Mouse (Mus musculus) left cerebral cortex, adult 11 months (tissue): ENCODE measurements around the gene Trim46.

Source experiments
- DNase-seq: peaks from one replicate; pipeline ENCODE4 v3.0.0; 2022; ENCODE audit warnings: low spot score

Gene Trim46

DNA sequence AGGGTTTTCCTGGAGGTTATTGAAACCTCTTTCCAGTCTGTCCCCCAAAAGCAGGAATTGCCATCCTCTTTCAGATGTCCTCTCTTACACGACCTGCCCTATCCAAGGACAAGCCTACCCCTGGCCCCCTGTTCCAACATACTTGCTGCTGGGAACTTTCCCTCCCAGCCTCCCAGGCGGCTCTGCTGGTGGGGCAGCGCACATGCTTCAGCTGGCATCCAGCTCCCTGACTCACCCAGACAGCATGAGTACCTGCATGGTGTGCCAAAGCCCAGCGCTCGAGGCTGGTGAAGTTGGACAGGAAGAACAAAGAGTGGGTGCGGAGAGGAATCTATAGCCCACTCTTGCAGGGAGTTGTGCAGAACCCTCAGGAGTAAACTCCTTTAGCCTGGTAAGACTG is 24.8 kb upstream of the Trim46 start:
- no peak for DNase-seq

DNA sequence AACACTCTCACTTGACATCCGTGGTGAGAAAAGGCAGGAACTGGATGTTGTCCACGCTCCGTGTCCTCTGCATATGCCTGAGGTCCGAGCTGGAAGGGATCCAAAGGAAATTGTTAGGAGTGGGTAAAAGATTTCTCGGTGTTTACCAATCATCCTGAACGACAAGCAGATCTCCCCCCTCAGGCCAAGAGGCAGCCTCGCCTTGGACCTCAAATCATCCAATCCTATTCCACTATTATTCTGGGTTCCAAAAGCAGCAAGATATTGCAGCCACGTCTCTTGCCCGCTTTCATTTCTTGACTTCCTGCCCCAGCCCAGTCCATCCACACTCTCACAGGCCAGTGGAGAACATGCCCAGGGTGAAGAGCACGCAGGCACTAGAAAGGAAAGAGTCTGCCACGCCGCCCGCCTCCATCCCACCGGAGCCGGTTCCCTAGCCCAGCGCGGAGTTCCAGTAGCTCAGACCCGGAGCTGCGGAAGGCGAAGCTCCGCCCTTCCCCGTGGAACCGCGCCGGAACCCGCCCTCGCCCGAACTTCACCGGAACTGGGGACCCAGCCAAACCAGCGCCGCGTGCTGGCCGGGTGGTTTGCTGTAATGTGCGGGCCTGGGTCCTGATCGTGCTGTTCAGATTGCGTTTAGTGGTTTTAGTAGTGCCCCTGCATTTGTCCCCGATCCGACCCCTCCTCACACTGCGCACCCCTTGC is 24.1 kb upstream of the Trim46 start, which contains the start of gene Slc50a1:
Slc50a1 (minus strand) TSS at position 520 of the 705 bp plus-strand sequence.
- DNase-seq, result no peak

DNA sequence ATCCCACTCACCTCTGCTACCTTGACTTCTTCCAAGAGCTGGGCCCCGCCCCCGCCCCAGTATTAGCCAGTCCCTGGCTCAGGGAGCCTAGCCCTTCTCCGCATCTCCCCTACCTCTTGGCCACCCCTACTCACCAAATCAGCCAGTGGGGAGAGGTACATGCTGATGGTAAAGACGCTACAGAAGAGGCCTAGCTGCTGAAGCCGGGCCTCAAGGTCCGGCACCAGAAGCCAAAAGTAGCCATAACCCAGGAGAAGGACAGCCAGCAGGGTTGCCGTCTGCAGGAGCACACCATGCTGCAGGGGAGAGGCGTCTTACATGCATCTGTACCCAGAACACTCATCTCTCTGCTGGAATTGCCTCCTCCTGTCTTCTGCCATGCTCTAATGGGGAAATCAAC is 22.8 kb upstream of the Trim46 start:
- no peak for DNase-seq

DNA sequence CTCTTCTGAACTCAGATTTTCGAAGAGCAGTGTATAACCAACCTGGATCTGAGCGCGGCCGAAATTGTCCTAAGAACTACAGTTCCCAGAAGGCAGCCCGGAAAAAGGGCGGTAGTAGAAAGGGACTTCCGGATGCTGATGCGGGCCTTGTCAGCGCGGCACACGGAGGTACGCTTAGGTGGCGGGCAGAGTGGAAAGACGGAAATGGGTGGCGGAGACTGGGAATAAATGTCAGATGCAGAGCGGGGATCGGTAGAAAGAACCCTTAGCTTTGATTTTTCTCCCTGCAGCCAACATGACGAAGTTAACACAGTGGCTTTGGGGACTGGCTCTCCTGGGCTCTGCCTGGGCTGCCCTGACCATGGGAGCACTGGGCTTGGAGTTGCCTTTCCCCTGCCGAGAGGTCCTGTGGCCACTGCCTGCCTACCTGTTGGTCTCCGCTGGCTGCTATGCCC is 20.4 kb upstream of the Trim46 start:
- DNase-seq, result no peak

DNA sequence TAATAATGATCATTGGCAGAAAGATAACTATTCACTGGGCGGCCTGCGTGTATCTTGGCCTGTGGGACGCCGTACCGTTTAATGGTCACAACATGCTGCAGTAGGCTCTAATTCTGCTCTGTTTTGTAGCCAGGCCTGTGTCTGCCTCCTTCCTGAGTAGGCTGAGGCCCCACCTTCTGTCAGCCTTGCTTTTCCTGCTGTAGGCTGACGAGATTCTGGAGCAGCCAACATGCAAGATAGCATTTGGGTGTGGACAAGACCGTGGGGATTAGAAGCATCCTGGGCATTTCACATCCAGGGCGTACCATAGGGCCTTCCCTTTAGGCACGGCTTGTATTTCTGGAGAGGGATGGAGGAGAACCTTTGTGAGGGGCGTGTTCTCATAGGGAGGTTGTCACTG is 16.3 kb upstream of the Trim46 start:
- no peak for DNase-seq

DNA sequence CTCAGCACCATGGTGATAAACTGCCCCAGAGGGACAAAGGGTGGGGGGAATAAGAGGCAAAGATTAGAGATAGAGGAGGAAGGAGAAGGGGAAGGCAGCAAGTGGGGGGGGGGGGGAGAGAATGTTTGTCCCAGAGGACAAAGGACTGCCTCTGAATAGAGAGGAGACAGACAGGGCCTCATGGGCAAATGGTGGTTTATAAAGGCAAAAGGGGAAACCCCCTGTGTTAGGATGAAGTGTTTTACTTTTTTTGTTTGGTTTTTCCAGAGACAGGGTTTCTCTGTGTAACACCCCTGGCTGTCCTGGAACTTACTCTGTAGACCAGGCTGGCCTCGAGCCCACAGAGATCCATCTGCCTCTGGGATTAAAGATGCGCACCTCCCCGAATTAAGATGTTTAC is 14.1 kb upstream of the Trim46 start:
- no peak for DNase-seq

DNA sequence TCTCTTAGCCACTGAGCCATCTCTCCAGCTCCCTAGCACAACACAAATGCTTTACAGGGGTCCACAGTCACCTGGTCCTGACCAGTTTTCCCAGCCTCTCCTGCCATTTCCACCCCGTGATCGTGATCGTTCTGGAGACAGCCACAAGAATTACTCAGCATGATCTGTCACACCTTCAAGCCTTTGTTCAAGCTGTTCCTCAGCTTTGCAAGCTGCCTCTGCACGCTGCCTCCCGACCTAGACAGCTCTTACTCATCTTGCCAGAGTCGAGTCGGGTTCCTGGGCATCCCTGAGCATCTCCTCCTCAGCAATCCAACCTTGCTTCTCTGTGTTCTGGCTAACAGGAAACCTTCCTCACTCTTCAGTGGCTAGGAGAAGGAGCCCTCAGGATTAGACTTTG is 13.0 kb upstream of the Trim46 start, which contains the start of gene Dpm3:
Dpm3 (plus strand) TSS at position 283 of the 400 bp plus-strand sequence.
- no peak for DNase-seq

DNA sequence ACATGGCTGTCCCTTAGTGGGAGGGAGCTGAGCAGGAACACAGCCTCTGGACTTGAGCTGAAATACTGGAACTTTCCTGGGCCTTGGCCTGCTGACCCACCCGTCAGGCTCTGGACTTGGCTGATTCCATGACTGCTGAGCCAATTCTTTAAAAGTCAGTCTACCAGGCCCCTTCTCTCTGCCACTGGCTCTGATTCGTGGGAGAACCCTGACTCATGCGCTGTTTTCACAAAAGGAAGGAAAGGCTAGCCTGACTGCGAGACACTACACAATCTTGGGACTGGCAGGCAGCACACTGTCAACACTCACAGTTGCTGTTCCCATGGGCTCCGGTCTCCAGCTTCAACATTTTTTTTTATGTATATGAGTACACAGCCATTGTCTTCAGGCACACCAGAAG is 10.1 kb upstream of the Trim46 start:
- DNase-seq, result no peak

DNA sequence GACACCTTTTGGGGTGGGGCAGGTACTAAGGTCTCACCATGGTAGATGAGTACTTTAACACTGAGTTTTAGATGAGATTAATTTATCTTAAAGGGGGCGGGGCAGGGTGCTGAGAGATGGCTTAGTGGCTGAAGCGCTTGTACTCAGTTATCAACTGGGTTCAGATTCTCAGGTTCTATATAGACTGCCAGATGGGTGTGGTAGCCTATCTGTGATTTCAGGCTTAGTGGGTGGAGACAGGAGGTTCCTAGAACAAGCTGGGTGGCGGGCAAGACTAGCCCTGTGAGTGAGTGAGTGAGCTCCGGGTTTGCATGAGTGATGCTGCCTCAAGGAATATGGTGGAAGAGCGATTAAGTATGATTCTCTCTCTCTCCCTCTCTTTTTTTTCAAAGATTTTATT is 8.9 kb upstream of the Trim46 start:
- no peak for DNase-seq

DNA sequence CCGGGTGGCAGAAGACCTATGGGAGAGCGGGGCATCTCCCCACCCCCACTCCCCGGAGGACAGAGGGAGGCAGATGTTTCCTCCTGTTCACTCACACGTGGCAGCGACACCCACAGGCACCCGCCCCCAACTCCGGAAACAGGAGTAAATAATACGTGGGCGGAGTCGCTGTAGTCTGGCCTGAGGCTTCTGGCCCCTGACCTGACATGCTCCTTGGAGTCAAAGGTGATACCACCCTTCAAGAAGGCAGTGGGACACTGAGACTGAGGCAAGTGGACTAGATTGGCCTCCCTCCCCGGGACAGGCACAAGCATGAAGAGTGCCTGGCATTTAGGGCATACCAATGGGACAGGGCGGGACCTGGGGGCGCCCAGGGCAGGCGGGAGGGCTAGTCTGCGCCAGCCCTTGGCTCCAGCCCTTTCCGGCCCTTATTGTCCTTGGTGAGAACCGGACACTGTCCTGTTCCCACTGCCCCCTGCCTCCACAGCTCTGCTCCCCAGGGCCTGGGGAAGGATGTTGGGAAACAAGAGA is 5.3 kb upstream of the Trim46 start:
- DNase-seq, result no peak

DNA sequence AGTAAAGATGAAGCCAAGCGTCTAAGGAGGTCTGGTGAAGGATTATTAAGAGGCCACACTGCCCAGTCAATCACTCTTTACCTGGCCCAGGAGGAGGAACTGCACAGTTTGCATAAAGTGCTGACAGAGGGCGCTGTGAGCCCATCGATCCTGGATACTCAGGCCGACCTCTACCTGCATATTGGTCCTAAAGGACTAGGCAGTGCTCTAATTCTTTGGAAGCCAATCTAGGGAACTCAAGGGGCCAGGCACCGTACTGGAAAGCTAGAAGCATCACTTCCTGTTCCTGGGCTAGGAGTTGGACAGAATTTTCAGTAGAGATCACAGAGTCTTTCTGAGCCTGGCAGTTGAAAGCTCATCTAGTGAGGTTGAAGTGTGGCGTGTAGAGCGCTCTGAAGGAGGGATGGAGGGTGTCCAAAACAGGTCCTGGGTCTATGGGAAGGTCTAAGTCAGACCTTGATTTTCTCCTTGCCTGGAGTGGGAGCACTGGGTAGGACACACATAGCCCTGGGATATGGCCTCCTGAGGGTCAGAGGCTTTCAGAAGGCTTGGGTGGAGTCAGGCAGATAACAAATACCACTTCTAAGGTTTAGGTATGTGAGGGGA is 4.4 kb upstream of the Trim46 start:
- DNase-seq, result no peak

DNA sequence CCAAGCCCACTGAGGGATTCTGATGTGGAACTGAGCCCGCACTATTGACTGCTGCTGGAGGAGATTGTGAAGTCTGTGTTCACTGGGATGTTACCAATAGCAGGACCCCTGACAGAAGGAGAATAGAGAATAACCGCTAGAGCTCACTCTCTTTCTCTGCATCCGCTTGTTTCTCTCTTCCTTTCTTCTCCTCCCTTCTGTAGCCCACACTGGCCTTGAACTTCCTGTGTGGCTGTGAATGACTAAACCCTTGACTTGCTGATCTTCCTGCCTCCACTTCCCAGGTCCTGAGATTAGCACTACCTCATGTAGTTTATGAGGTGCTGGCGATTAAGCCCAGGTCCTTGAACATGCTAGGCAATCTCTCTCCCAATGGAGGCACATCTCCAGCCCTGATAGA is 1.4 kb upstream of the Trim46 start:
- DNase-seq, result no peak

DNA sequence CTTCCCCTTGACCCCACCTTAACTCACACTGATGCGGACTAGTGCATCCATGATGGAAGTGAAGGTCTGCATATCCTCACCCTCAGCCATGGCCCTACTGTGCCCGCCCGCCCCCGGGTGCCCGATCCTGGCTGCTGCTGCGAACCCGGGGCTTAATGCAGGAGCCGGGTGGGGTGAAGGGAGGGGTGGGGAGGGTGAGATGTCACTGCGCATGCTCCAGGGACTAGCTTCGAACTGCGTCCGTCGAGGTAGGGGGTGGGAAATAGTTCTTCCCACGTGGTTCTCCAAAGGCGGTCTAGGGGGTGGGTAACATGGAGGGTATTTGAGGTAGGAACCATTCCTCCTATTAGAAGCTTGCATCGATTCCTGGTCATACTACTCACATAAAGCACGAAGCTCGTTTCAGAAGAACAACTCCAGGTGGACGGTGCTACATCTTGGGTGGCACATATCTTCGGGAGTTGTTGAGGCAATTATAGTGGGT is 379 bp downstream of the Trim46 start, which contains the start of gene Krtcap2:
Krtcap2 (plus strand) TSS at position 279 of the 484 bp plus-strand sequence.
- no peak for DNase-seq

DNA sequence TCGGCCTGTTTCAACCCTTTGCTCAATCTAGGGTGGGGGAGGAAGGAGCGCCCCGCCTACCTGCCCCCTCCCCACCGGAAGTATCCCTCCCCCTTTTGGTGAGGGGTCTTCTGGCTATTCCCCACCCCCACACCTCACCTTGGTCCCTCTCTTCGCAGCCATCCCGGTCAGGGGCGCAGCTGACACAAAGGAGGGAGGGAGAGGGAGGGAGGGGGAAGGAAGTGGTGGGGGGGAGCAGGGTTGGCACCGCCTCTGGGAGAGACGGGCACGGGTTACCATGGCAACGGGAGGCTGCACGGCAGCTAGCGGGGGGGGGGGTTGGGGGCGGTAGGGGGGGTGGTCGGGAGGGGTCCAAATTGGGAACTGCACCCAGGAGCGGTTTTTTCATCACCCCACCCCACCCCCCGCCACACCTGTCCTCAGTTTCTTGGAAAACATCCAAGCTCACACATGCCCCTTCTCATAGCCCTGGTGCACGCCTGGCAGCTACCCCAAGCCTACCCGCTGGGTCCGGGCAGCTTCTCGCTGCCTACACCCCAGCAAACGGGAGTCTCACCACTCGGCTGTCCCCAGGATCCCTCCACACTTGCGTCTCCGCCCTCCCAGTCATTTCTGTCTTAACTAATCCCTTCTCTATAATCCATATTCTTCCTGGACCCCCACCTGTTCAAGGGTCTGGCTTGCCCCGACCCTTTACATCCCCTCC is 974 bp downstream of the Trim46 start:
- no peak for DNase-seq

DNA sequence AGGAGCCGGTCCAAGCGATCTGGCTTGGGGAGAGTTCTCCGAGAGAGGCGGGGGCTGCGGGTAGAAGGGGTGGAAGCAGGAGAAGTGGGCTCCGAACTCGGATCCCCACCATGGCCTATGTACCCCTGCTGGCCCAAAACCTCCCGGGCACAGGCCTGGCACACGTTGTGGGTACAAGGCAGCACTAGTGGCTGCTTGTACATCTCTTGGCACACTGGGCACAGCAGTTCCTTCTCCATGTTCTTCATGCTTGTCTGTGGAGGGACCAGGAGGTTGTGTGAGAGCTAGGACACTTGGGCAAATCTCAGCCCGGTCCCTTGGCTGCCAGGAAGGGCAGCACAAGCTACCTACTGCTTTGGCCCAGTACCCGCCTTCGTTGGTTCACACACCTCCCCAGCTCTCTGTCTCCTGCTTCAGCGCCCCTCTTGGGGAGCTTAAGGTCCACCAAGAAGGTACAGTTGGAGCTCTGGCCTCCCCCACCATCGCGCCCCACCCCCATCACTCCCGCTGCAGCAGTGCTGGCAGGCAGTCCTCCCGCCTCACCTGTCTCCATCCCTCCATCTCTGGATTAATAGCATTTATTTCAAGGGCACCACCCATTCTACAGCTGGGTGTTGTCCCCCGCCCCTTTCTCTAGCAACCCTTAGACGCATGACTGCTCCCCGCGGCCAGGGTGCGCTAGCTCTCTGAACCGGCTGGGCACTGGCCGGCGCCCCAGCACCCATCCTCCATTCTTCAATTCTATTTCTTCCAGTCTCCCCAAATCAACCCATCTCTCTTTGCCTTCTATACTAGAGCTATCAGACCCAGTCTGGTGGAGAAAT is 1.7 kb downstream of the Trim46 start:
- DNase-seq, result no peak

DNA sequence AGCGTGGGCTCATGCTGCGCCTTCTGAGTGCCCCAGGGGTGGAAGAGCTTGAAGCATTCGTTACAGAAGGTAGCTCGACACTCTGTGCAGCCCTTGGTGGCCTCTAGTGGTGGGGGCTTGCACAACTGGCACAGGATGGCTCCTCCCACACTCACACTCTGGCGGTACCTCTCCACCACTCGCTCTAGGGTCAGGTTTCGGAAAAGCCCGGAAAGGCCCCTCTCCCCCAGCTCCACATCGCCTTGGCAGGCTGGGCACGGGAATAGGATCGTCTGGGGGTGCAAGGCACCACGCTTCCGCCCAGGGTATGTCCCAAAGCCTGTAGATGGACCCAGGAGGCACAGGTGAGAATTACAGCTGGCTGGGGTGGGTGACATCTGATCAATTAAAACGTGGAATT is 2.5 kb downstream of the Trim46 start:
- DNase-seq, result no peak

DNA sequence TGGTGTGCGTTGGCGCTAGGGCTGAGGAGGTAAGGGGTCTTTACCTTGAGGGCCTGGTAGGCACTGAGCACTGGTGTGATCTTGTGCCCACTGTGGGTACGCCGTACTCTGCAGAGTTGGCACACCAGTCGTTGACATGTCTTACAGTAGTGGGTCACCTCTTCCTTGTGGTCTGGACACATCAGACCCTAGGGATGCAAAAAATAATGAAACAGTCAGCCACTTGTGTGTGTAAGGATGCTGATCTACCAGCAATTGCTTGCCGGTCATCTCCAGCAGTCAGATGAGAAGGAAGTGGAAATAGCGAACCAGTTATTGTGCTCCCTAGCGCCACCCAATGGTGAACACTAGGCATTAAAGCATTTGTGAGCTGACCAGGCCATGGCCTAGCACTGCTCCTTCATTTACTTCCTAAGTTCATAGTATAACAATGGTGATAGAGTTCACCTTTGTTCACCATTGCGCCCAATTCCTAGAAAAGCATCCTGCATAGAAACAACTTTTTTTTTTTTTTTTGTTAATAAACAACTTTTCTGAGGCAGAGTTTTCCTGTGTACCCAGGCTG is 3.7 kb downstream of the Trim46 start:
- no peak for DNase-seq

DNA sequence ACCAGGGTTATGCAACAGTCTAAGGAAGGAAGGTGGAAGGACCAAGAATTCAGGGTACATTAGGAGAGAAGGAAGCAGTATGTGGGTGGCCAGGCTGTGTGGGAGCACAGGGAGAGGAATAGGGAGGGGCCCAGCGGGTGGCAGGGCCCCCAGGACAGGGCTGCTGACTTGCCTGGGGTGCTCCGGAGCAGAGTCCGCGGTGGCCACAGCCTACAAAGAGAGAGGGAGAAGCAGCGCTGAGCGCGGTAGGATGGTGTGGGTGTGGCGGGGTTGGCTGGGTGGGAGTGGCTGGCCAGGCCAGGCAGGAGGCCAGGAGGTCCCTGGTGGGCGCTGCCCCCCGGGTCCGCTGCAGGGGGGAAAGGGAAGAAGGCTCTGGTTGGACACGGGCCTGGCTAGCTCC is 7.6 kb downstream of the Trim46 start:
- DNase-seq, result no peak

DNA sequence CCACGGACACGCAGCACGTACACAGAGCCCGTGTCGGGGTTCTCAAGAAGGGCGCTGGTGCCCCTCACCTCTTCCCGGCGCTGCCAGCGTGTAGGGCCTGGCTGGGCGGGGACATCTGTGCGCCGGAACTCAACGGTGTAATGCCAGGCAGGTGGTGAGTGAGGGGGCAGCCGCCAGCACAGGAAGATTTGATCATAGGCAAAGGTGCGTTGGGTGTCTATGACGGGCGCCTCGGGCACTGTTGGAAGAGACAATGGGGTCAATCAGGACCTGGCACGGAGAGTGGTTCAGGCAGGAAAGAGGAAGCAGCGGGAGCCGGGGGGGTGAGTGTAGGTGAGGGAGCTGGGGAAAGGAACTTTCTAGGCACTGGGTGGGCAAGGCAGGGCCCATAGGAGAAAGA is 8.4 kb downstream of the Trim46 start:
- no peak for DNase-seq

DNA sequence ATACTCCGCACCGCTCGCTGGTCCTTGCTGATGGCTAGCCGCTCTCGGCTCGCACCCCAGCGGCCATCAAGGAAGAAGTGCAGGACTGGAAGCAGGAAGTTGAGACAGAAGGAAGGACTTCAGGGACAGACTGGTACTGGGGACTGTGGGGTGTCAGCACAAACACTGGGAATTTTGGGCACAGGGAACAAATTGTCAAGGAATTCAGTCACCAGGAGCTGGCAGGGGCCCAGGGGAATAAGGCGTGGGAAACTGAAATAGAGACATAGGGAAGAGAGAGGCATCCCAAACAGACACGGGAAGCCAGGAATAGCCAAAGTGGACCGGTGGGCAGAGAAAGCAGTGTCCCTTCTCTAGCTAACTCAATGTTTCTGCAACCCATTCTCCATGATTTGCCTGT is 9.6 kb downstream of the Trim46 start:
- DNase-seq, result no peak

DNA sequence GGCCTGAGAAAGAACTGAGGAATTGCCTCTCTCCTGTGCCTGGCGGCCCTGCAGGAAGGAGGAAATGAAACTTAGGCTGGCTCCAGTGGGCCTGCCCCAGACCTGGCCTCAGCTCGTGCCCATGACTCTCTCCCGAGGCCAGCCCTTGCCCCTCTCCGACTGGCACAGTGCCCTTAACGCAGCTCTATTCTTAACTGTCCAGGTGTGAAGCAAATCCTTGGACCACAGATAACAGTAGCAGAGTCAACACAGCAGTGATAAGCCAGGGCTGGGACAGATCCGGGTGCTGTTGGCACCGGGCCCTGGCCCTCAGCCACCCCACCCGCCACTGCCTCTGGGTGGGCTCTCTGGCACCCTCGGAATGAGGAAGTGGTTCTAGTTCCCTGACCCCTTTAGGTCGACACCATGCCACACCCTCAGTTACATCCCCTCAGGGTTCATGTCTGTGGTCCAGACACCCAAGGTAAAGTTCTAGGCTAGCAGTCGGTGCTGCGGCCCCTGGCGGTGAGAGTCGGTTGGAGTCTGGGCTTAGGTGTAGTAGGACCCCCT is 12.5 kb downstream of the Trim46 start:
- DNase-seq, result no peak
